In the genomic region with DNA sequence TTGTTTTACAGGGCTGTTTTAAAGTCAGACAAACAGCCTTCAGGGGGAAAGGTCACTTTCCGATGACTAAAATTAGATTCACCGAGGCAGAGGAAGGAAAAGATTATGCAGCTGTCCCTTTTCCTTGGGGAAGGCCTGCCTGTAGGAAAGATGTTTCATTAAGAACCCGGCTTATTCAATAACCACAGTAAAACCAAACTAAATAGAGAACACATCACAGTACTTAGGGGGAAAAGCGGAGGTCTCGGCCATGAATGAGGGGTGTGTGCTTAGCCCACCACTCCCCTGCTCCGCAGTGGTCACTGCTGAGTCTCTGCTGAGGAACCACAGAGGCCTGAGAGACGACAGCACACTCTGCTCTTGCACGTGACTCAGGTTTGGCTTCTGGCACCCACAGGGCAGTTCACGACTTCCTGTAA, we compare ENCODE assay signal across 9 mouse cellular contexts.
DNase-seq lines count a peak whose midpoint lies in the region; ATAC-seq and TF ChIP-seq lines count a peak whose summit lies in the region.
"Had no signal": no experiment of that assay in that cellular context is flagged by ENCODE, and none has a peak within 500 bp of the region (broad histone marks: within the 10 kb centered on the region; RNA-seq: fewer than 3 reads in every experiment).

No protein-coding gene starts in this region.

- H3K27me3 ChIP-seq in kidney, adult 2 months (replicated peaks; ENCODE audit: control insufficient read depth, insufficient read depth, low read length) = no peaks in the 10 kb centered on the region
- no peaks in the 10 kb centered on the region; the same call in 1 of the 2 replicates for H3K27me3 ChIP-seq in embryonic facial prominence, embryonic 14.5 days (replicated peaks; ENCODE audit: control insufficient read depth, insufficient read depth, low read length)
- no peaks in the 10 kb centered on the region for H3K27me3 ChIP-seq in midbrain, embryonic 11.5 days (ENCODE audit: control insufficient read depth, insufficient read depth, low read length)

- peaks cover 23% of the 10 kb centered on the region for H3K4me1 ChIP-seq in kidney, adult 2 months (ENCODE audit: control insufficient read depth, insufficient read depth, low read length)
- H3K4me1 ChIP-seq in embryonic facial prominence, embryonic 14.5 days (ENCODE audit: control insufficient read depth, insufficient read depth, low read length) = peaks cover 38% of the 10 kb centered on the region
- H3K4me1 ChIP-seq in midbrain, embryonic 11.5 days (ENCODE audit: control insufficient read depth, insufficient read depth, low read length) = peaks cover 44% of the 10 kb centered on the region

- no peak for TF ChIP-seq POLR2A in kidney, adult 2 months (IDR thresholded peaks at IDR 0.05; ENCODE audit: low read depth, low read length)

- H3K9ac ChIP-seq in embryonic facial prominence, embryonic 14.5 days (ENCODE audit: low read depth, low read length) = no peak overlapping the region
- H3K9ac ChIP-seq in midbrain, embryonic 11.5 days (ENCODE audit: low read length) = no peak overlapping the region

- H3K4me2 ChIP-seq in embryonic facial prominence, embryonic 14.5 days (ENCODE audit: low read depth, low read length) = 0 out of 2 replicates have a peak overlapping the region, but pooled peaks have one; percentile 3
- H3K4me2 ChIP-seq in midbrain, embryonic 11.5 days = no peak overlapping the region

- ATAC-seq in embryonic facial prominence, embryonic 14.5 days (ENCODE audit: low read depth) = no peak
- ATAC-seq in midbrain, embryonic 11.5 days (ENCODE audit: low FRiP score) = peak; percentile 45; the same call in 1 of the 2 replicates

- H3K36me3 ChIP-seq in kidney, adult 2 months (ENCODE audit: control insufficient read depth, insufficient read depth, low read length) = no peaks in the 10 kb centered on the region
- H3K36me3 ChIP-seq in embryonic facial prominence, embryonic 14.5 days (ENCODE audit: control insufficient read depth, insufficient read depth, low read length) = no peaks in the 10 kb centered on the region
- no peaks in the 10 kb centered on the region for H3K36me3 ChIP-seq in midbrain, embryonic 11.5 days (ENCODE audit: control insufficient read depth, insufficient read depth, low read length)

- H3K4me3 ChIP-seq in kidney, adult 2 months (ENCODE audit: insufficient read depth, low read depth, low read length) = no peak overlapping the region
- H3K4me3 ChIP-seq in embryonic facial prominence, embryonic 14.5 days (ENCODE audit: low read depth, low read length) = no peak overlapping the region
- no peak overlapping the region for H3K4me3 ChIP-seq in midbrain, embryonic 11.5 days (ENCODE audit: low read depth, low read length)

- peak overlapping the region; percentile 47 for H3K27ac ChIP-seq in kidney, adult 2 months (ENCODE audit: insufficient read depth, low read depth, low read length)
- no peak overlapping the region for H3K27ac ChIP-seq in embryonic facial prominence, embryonic 14.5 days (replicated peaks; ENCODE audit: low read depth, low read length)
- H3K27ac ChIP-seq in midbrain, embryonic 11.5 days (ENCODE audit: low read depth, low read length) = peak overlapping the region; percentile 74; the same call in 1 of the 2 replicates

- 23% methylated on average over 9 of the region's 9 CpGs for WGBS in kidney, adult 2 months
- 22% methylated on average over 9 of the region's 9 CpGs for WGBS in embryonic facial prominence, embryonic 14.5 days
- WGBS in midbrain, embryonic 11.5 days = 37% methylated on average over 9 of the region's 9 CpGs

- no peaks in the 10 kb centered on the region for H3K9me3 ChIP-seq in embryonic facial prominence, embryonic 14.5 days (ENCODE audit: control insufficient read depth, low read length)
- H3K9me3 ChIP-seq in midbrain, embryonic 11.5 days (ENCODE audit: control insufficient read depth, low read length) = no peaks in the 10 kb centered on the region

- peak; percentile 58 for DNase-seq in kidney, adult 2 months
- no peak for DNase-seq in kidney, adult 11 months
- no peak for DNase-seq in embryonic facial prominence, embryonic 14.5 days (ENCODE audit: low spot score)
- DNase-seq in heart, postnatal 4 days = peak; percentile 42
- no peak for DNase-seq in midbrain, embryonic 11.5 days (ENCODE audit: low spot score, missing footprints)
- no peak for DNase-seq in right cerebral cortex, postnatal 25 days
- DNase-seq in testis, postnatal 10 days (ENCODE audit: low spot score) = no peak
- DNase-seq in adrenal gland, postnatal 36 days = no peak
- DNase-seq: adrenal gland, postnatal 25 days had no signal

- TF ChIP-seq CTCF in kidney, adult 2 months (conservative IDR thresholded peaks at IDR 0.05; ENCODE audit: insufficient read depth, insufficient read length, low read depth, low read length) = no peak

Comparison
In these comparisons a context has a peak if more than half of its experiments do, and no peak if none do; other contexts are left out.
1. DNase-seq: peak in kidney, adult 2 months (single experiment) and heart, postnatal 4 days (single experiment); none in kidney, adult 11 months (single experiment), embryonic facial prominence, embryonic 14.5 days (single experiment), midbrain, embryonic 11.5 days (single experiment), right cerebral cortex, postnatal 25 days (single experiment), testis, postnatal 10 days (single experiment) and adrenal gland, postnatal 36 days (0 of 2).